Mouse (Mus musculus) myocyte (in vitro differentiated cells): Measurements from ENCODE around the gene Pakap.

Source experiments
- E2F4 ChIP-seq: IDR thresholded peaks from one replicate; pipeline ENCODE4 v1.6.1; 2011; ENCODE audit warnings: mild to moderate bottlenecking, control low read depth, moderate library complexity; ENCODE audit not compliant: insufficient read depth
- MAX ChIP-seq: IDR thresholded peaks from one replicate; pipeline ENCODE4 v1.6.1; 2011; ENCODE audit warnings: low read depth, mild to moderate bottlenecking, control low read depth
- MYOD1 ChIP-seq, 3 experiments: IDR thresholded peaks; one replicate each; pipeline ENCODE4 v1.6.1; 2011; ENCODE audit warnings: control low read depth in 2 of 3, low read depth in 2 of 3, mild to moderate bottlenecking in 2 of 3, moderate library complexity in 1 of 3; ENCODE audit not compliant: insufficient read length in 2 of 3, control insufficient read depth in 1 of 3
- MYOG ChIP-seq, 3 experiments: IDR thresholded peaks; one replicate each; pipeline ENCODE4 v1.6.1; 2011; ENCODE audit warnings: control low read depth in 2 of 3, low read depth in 2 of 3, mild to moderate bottlenecking in 2 of 3; ENCODE audit not compliant: insufficient read length in 2 of 3, control insufficient read depth in 1 of 3, insufficient read depth in 1 of 3
- POLR2A ChIP-seq: IDR thresholded peaks from one replicate; pipeline ENCODE4 v1.6.1; 2011; ENCODE audit warnings: low read depth, mild to moderate bottlenecking, control low read depth, moderate library complexity; ENCODE audit not compliant: insufficient read length
- POLR2AphosphoS2 ChIP-seq: IDR thresholded peaks from one replicate; pipeline ENCODE4 v1.6.1; 2011; ENCODE audit warnings: low read depth, control low read depth; ENCODE audit not compliant: insufficient read length
- REST ChIP-seq: IDR thresholded peaks from one replicate; pipeline ENCODE4 v1.6.1; 2011; ENCODE audit warnings: mild to moderate bottlenecking, control low read depth, moderate library complexity; ENCODE audit not compliant: insufficient read depth, insufficient read length
- SRF ChIP-seq: IDR thresholded peaks from one replicate; pipeline ENCODE4 v1.6.1; 2011; ENCODE audit warnings: low read depth; ENCODE audit not compliant: control insufficient read depth, insufficient read length
- TCF12 ChIP-seq: IDR thresholded peaks from one replicate; pipeline ENCODE4 v1.6.1; 2011; ENCODE audit warnings: mild to moderate bottlenecking, control low read depth; ENCODE audit not compliant: poor library complexity, insufficient read depth, severe bottlenecking
- TCF3 ChIP-seq: IDR thresholded peaks from one replicate; pipeline ENCODE4 v1.6.1; 2011; ENCODE audit warnings: low read depth, control low read depth; ENCODE audit not compliant: insufficient read length
- USF1 ChIP-seq: IDR thresholded peaks from one replicate; pipeline ENCODE4 v1.6.1; 2011; ENCODE audit warnings: low read depth, mild to moderate bottlenecking, control low read depth, moderate library complexity

DNA sequence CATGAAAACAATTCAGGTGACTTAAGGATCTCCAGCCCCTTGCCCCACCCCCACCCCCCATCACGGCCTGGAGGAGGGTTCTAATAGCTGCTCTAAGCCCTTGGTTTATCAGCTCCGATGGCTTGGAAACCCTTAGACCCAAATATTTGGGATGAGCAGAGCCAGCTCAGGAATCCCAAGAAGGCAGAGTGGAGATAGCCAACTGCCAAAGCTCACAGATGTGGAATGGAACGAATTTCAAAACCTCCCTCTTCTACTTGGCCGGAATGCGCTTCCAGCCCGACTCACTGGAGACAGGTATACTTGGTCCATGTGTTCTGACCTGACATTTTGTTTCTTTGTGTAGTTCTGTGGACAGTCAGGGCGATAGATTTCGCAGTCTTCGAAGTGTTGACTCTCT lies 261.2 kb downstream of the Pakap start:
- TF ChIP-seq POLR2A (no peak), E2F4 (no peak), TCF12 (no peak), USF1 (no peak), POLR2AphosphoS2 (no peak), MAX (no peak), MYOG (IDR thresholded peaks at IDR 0.05; ENCODE audit: control insufficient read depth in 1 of 3, insufficient read depth in 1 of 3, insufficient read length in 2 of 3, low read depth in 2 of 3) (no peak), MYOD1 (IDR thresholded peaks at IDR 0.05; ENCODE audit: control insufficient read depth in 1 of 3, insufficient read length in 2 of 3, low read depth in 2 of 3) (no peak), TCF3 (no peak), SRF (no peak), REST (no peak)
